Mouse (Mus musculus) right cerebral cortex, adult 18-20 months (tissue): ENCODE results near the gene Lipm.

Source experiments
- DNase-seq: peaks from one replicate; pipeline ENCODE4 v3.0.0; 2022; ENCODE audit warnings: mixed read lengths

The Lipm gene

GRCm38 (mm10) chr19:34100633-34101032, at the start of gene Lipm:
Gene Lipm (plus strand): TSS chr19:34100933.
- DNase-seq, result no peak

GRCm38 (mm10) chr19:34051502-34051901, 49.2 kb upstream of the Lipm start:
- DNase-seq, result no peak

GRCm38 (mm10) chr19:34063547-34063946, 37.2 kb upstream of the Lipm start:
- no peak for DNase-seq

GRCm38 (mm10) chr19:34064059-34064458, 36.7 kb upstream of the Lipm start:
- no peak for DNase-seq

- DNase-seq, result no peak
Measured at GRCm38 (mm10) chr19:34066779-34067472, 33.8 kb upstream of the Lipm start, which contains the start of gene Lipn. Gene Lipn (plus strand): TSS chr19:34067358.

- DNase-seq, result no peak
Measured at GRCm38 (mm10) chr19:34074239-34074638, 26.5 kb upstream of the Lipm start.

- no peak for DNase-seq
Measured at GRCm38 (mm10) chr19:34078130-34078529, 22.6 kb upstream of the Lipm start.

- no peak for DNase-seq
Measured at GRCm38 (mm10) chr19:34089011-34089680, 11.6 kb upstream of the Lipm start.

GRCm38 (mm10) chr19:34095381-34095780, 5.4 kb upstream of the Lipm start:
- no peak for DNase-seq

- DNase-seq, result no peak
Measured at GRCm38 (mm10) chr19:34096228-34096627, 4.5 kb upstream of the Lipm start.

GRCm38 (mm10) chr19:34101888-34102287, 1.2 kb downstream of the Lipm start:
- DNase-seq, result no peak

GRCm38 (mm10) chr19:34104841-34105240, 4.1 kb downstream of the Lipm start:
- no peak for DNase-seq

- no peak for DNase-seq
Measured at GRCm38 (mm10) chr19:34119102-34119501, 18.4 kb downstream of the Lipm start.

- no peak for DNase-seq
Measured at GRCm38 (mm10) chr19:34119653-34120052, 18.9 kb downstream of the Lipm start.

- no peak for DNase-seq
Measured at GRCm38 (mm10) chr19:34120107-34120731, 19.5 kb downstream of the Lipm start.

GRCm38 (mm10) chr19:34138720-34139430, 38.1 kb downstream of the Lipm start:
- DNase-seq, result no peak

- no peak for DNase-seq
Measured at GRCm38 (mm10) chr19:34139431-34140046, 38.8 kb downstream of the Lipm start.

GRCm38 (mm10) chr19:34148421-34148820, 47.7 kb downstream of the Lipm start:
- no peak for DNase-seq

GRCm38 (mm10) chr19:34151909-34152308, 51.2 kb downstream of the Lipm start:
- peak; percentile 12 for DNase-seq

GRCm38 (mm10) chr19:34153263-34154144, 52.8 kb downstream of the Lipm start:
- no peak for DNase-seq

- no peak for DNase-seq
Measured at GRCm38 (mm10) chr19:34162693-34163092, 62.0 kb downstream of the Lipm start.

- no peak for DNase-seq
Measured at GRCm38 (mm10) chr19:34165891-34166290, 65.2 kb downstream of the Lipm start, which contains the start of gene Ankrd22. Gene Ankrd22 (minus strand): TSS chr19:34166053.
